Mouse (Mus musculus): ENCODE results near the gene Ankrd66. TPM values are rescaled to one million over a fixed set of nuclear protein-coding genes. Genes with fewer than 3 reads are reported as not detected.
A peak's percentile ranks its signal among the peaks of the same experiment; 100 is the strongest.

The Ankrd66 gene
- total and polyA plus RNA-seq, 2 experiments from 2014 or later: 0.93 TPM; not detected in 1

GRCm38 (mm10) chr17:43581012-43581467 lies 37.6 kb upstream of the Ankrd66 start:
- Histone ChIP-seq H3K27me3 (ENCODE audit: insufficient read depth, low read length) (no peaks in the 10 kb centered on the region), H3K9me3 (ENCODE audit: low read length) (no peaks in the 10 kb centered on the region), H3K36me3 (ENCODE audit: insufficient read depth, low read length) (no peaks in the 10 kb centered on the region), H3K9ac (replicated peaks; ENCODE audit: low read length, poor library complexity, severe bottlenecking) (0 out of 2 replicates have a peak overlapping the region, but pooled peaks have one; percentile 4), H3K4me3 (ENCODE audit: low read depth, low read length) (no peak overlapping the region), H3K27ac (ENCODE audit: low read depth, low read length) (0 out of 2 replicates have a peak overlapping the region, but pooled peaks have one; percentile 1), H3K4me1 (ENCODE audit: insufficient read depth, low read length) (no peaks in the 10 kb centered on the region), H3K4me2 (ENCODE audit: low read depth, low read length, poor library complexity, severe bottlenecking) (no peak overlapping the region)
- no peak for TF ChIP-seq CTCF (IDR thresholded peaks at IDR 0.05)
- peak; percentile 53 for DNase-seq (ENCODE audit: low spot score)
- peak; percentile 56; the same call in 1 of the 2 replicates for ATAC-seq (ENCODE audit: low FRiP score)
- 19% methylated on average over 8 of the region's 8 CpGs for WGBS

GRCm38 (mm10) chr17:43580456-43580855 lies 37.0 kb upstream of the Ankrd66 start:
- DNase-seq (ENCODE audit: low spot score) (no peak), ATAC-seq (ENCODE audit: low FRiP score) (no peak)
- no peaks in the 10 kb centered on the region for H3K9me3 ChIP-seq (ENCODE audit: low read length)
- H3K4me1 ChIP-seq (ENCODE audit: insufficient read depth, low read length): no peaks in the 10 kb centered on the region
- H3K27ac ChIP-seq (ENCODE audit: low read depth, low read length): no peak overlapping the region
- no peak overlapping the region for H3K4me3 ChIP-seq (ENCODE audit: low read depth, low read length)
- H3K9ac ChIP-seq (replicated peaks; ENCODE audit: low read length, poor library complexity, severe bottlenecking): no peak overlapping the region
- WGBS: 10% methylated on average over 3 of the region's 3 CpGs
- no peak overlapping the region for H3K4me2 ChIP-seq (ENCODE audit: low read depth, low read length, poor library complexity, severe bottlenecking)
- H3K36me3 ChIP-seq (ENCODE audit: insufficient read depth, low read length): no peaks in the 10 kb centered on the region
- no peak for TF ChIP-seq CTCF (IDR thresholded peaks at IDR 0.05)
- H3K27me3 ChIP-seq (ENCODE audit: insufficient read depth, low read length): no peaks in the 10 kb centered on the region

GRCm38 (mm10) chr17:43573624-43574073 lies 30.2 kb upstream of the Ankrd66 start:
- DNase-seq (ENCODE audit: low spot score): peak; percentile 57

GRCm38 (mm10) chr17:43569287-43569686 lies 25.8 kb upstream of the Ankrd66 start:
- Histone ChIP-seq H3K9ac (replicated peaks; ENCODE audit: low read length, poor library complexity, severe bottlenecking) (no peak overlapping the region), H3K27ac (ENCODE audit: low read depth, low read length) (no peak overlapping the region), H3K4me2 (ENCODE audit: low read depth, low read length, poor library complexity, severe bottlenecking) (peak overlapping the region; percentile 23; the same call in 1 of the 2 replicates), H3K36me3 (ENCODE audit: insufficient read depth, low read length) (no peaks in the 10 kb centered on the region), H3K4me3 (ENCODE audit: low read depth, low read length) (no peak overlapping the region), H3K27me3 (ENCODE audit: insufficient read depth, low read length) (no peaks in the 10 kb centered on the region), H3K4me1 (ENCODE audit: insufficient read depth, low read length) (no peaks in the 10 kb centered on the region), H3K9me3 (ENCODE audit: low read length) (no peaks in the 10 kb centered on the region)
- WGBS: 57% methylated on average over 7 of the region's 7 CpGs
- no peak for ATAC-seq (ENCODE audit: low FRiP score)
- no peak for TF ChIP-seq CTCF (IDR thresholded peaks at IDR 0.05)
- no peak for DNase-seq (ENCODE audit: low spot score)

More at GRCm38 (mm10) chr17:43573624-43574073, 30.2 kb upstream of the Ankrd66 start:
- Histone ChIP-seq H3K27me3 (ENCODE audit: insufficient read depth, low read length) (no peaks in the 10 kb centered on the region), H3K9me3 (ENCODE audit: low read length) (no peaks in the 10 kb centered on the region), H3K4me3 (ENCODE audit: low read depth, low read length) (no peak overlapping the region), H3K27ac (ENCODE audit: low read depth, low read length) (no peak overlapping the region), H3K36me3 (ENCODE audit: insufficient read depth, low read length) (no peaks in the 10 kb centered on the region), H3K9ac (replicated peaks; ENCODE audit: low read length, poor library complexity, severe bottlenecking) (no peak overlapping the region), H3K4me2 (ENCODE audit: low read depth, low read length, poor library complexity, severe bottlenecking) (no peak overlapping the region), H3K4me1 (ENCODE audit: insufficient read depth, low read length) (no peaks in the 10 kb centered on the region)
- no peak; the same call in 1 of the 2 replicates for ATAC-seq (ENCODE audit: low FRiP score)
- no peak for TF ChIP-seq CTCF (IDR thresholded peaks at IDR 0.05)
- 20% methylated on average over 3 of the region's 3 CpGs for WGBS

- TF ChIP-seq CTCF (IDR thresholded peaks at IDR 0.05): no peak
- ATAC-seq (ENCODE audit: low FRiP score): peak; percentile 80
- no peaks in the 10 kb centered on the region for H3K36me3 ChIP-seq (ENCODE audit: insufficient read depth, low read length)
- no peaks in the 10 kb centered on the region for H3K27me3 ChIP-seq (ENCODE audit: insufficient read depth, low read length)
- DNase-seq (ENCODE audit: low spot score): peak; percentile 58
- WGBS: 1% methylated on average over 34 of the region's 34 CpGs
- H3K4me1 ChIP-seq (ENCODE audit: insufficient read depth, low read length): no peaks in the 10 kb centered on the region
- H3K9me3 ChIP-seq (ENCODE audit: low read length): no peaks in the 10 kb centered on the region
- peak within 1 kb of the TSS; percentile 51 for H3K9ac ChIP-seq (replicated peaks; ENCODE audit: low read length, poor library complexity, severe bottlenecking)
- H3K27ac ChIP-seq (ENCODE audit: low read depth, low read length): no peak within 1 kb of the TSS
- H3K4me2 ChIP-seq (ENCODE audit: low read depth, low read length, poor library complexity, severe bottlenecking): peak within 1 kb of the TSS; percentile 90
- peak within 1 kb of the TSS; percentile 42 for H3K4me3 ChIP-seq (ENCODE audit: low read depth, low read length)
Measured at GRCm38 (mm10) chr17:43567992-43568888, 24.8 kb upstream of the Ankrd66 start, which contains the start of gene Pla2g7. Pla2g7 (plus strand) TSS chr17:43568098.

- no peaks in the 10 kb centered on the region; the same call in 1 of the 2 replicates for H3K9me3 ChIP-seq (ENCODE audit: low read length)
- no peak for TF ChIP-seq CTCF (IDR thresholded peaks at IDR 0.05)
- H3K4me1 ChIP-seq (ENCODE audit: insufficient read depth, low read length): no peaks in the 10 kb centered on the region
- no peaks in the 10 kb centered on the region for H3K36me3 ChIP-seq (ENCODE audit: insufficient read depth, low read length)
- peak overlapping the region; percentile 51 for H3K9ac ChIP-seq (replicated peaks; ENCODE audit: low read length, poor library complexity, severe bottlenecking)
- no peak for DNase-seq (ENCODE audit: low spot score)
- H3K27me3 ChIP-seq (ENCODE audit: insufficient read depth, low read length): no peaks in the 10 kb centered on the region
- peak overlapping the region; percentile 90 for H3K4me2 ChIP-seq (ENCODE audit: low read depth, low read length, poor library complexity, severe bottlenecking)
- no peak overlapping the region for H3K27ac ChIP-seq (ENCODE audit: low read depth, low read length)
- 10% methylated on average over 12 of the region's 12 CpGs for WGBS
- peak; percentile 24; the same call in 1 of the 2 replicates for ATAC-seq (ENCODE audit: low FRiP score)
- peak overlapping the region; percentile 42 for H3K4me3 ChIP-seq (ENCODE audit: low read depth, low read length)
Measured at GRCm38 (mm10) chr17:43567593-43567991, 24.2 kb upstream of the Ankrd66 start.
